Mouse (Mus musculus): Measurements from ENCODE around the gene Tac4. TPM values are rescaled to one million over a fixed set of nuclear protein-coding genes. Genes with fewer than 3 reads are reported as not detected.

The Tac4 gene
- polyA plus RNA-seq, 1 experiment from 2014 or later, result 0.23 TPM

DNA sequence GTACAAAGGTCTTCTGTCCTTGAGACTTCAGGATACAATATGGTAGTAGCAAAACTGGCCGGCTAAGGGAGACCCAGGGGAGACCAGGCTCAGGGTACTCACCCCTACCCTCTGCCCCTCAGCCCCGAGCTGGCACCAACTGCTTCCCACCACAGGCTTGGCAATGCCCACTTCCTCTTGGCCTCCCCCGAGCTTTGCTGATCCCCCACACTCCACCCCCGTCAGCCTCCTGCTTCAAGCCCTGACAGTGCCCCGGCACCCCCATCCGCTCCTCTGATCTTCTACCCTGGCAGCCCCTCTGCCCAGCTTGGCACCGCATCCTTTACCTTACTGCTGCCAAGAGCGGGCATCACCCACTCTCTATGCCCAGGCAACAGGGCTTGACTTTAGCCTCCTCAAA, 7.2 kb upstream of the Tac4 start:
- Histone ChIP-seq H3K4me3 (replicated peaks; ENCODE audit: low read length) (no peak overlapping the region), H3K27me3 (replicated peaks; ENCODE audit: control insufficient read depth, insufficient read depth, low read length) (no peaks in the 10 kb centered on the region), H3K9ac (replicated peaks; ENCODE audit: low read depth, low read length) (no peak overlapping the region), H3K9me3 (ENCODE audit: control insufficient read depth, low read length) (no peaks in the 10 kb centered on the region), H3K4me2 (ENCODE audit: low read length) (no peak overlapping the region), H3K36me3 (ENCODE audit: control insufficient read depth, insufficient read depth) (no peaks in the 10 kb centered on the region), H3K4me1 (replicated peaks; ENCODE audit: control insufficient read depth, insufficient read depth, low read length) (peaks cover 9% of the 10 kb centered on the region), H3K27ac (ENCODE audit: low read length) (no peak overlapping the region)
- no peak for ATAC-seq
- WGBS, result 69% methylated on average over 8 of the region's 8 CpGs

DNA sequence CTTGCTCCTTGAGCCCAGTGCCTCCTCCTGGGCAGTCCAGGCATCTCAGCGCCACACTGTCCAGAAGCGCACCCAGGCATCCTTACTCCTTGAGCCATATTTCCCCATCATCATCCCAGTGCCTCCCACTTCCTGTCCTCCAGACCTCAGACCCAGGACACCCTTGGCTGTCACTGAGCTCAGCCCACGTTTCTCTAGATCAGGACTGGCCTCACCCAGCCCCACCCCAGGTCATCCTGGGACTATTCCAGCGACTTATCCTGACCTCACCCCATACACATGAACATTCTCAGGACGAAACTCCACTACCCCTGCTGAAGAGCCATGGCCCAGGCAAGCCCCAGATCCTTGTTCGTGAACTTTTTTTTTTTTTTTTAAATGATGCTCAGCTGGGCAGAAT, 5.6 kb upstream of the Tac4 start:
- Histone ChIP-seq H3K27me3 (replicated peaks; ENCODE audit: control insufficient read depth, insufficient read depth, low read length) (no peaks in the 10 kb centered on the region), H3K4me1 (replicated peaks; ENCODE audit: control insufficient read depth, insufficient read depth, low read length) (peaks cover 11% of the 10 kb centered on the region), H3K9me3 (ENCODE audit: control insufficient read depth, low read length) (no peaks in the 10 kb centered on the region), H3K27ac (ENCODE audit: low read length) (no peak overlapping the region), H3K4me2 (ENCODE audit: low read length) (no peak overlapping the region), H3K9ac (replicated peaks; ENCODE audit: low read depth, low read length) (no peak overlapping the region), H3K36me3 (ENCODE audit: control insufficient read depth, insufficient read depth) (no peaks in the 10 kb centered on the region), H3K4me3 (replicated peaks; ENCODE audit: low read length) (no peak overlapping the region)
- no peak for ATAC-seq
- 81% methylated on average over 6 of the region's 6 CpGs for WGBS

- Histone ChIP-seq H3K4me3 (replicated peaks; ENCODE audit: low read length) (no peak overlapping the region), H3K9me3 (ENCODE audit: control insufficient read depth, low read length) (no peaks in the 10 kb centered on the region), H3K27ac (ENCODE audit: low read length) (no peak overlapping the region), H3K9ac (replicated peaks; ENCODE audit: low read depth, low read length) (no peak overlapping the region), H3K4me1 (replicated peaks; ENCODE audit: control insufficient read depth, insufficient read depth, low read length) (peaks cover 11% of the 10 kb centered on the region), H3K36me3 (ENCODE audit: control insufficient read depth, insufficient read depth) (no peaks in the 10 kb centered on the region), H3K4me2 (ENCODE audit: low read length) (no peak overlapping the region), H3K27me3 (replicated peaks; ENCODE audit: control insufficient read depth, insufficient read depth, low read length) (no peaks in the 10 kb centered on the region)
- no peak for ATAC-seq
- 62% methylated on average over 4 of the region's 4 CpGs for WGBS
Measured at GRCm38 (mm10) chr11:95257930-95258329, 3.4 kb upstream of the Tac4 start.

- H3K36me3 ChIP-seq (ENCODE audit: control insufficient read depth, insufficient read depth), result no peaks in the 10 kb centered on the region
- H3K27me3 ChIP-seq (replicated peaks; ENCODE audit: control insufficient read depth, insufficient read depth, low read length), result no peaks in the 10 kb centered on the region
- peaks cover 11% of the 10 kb centered on the region for H3K4me1 ChIP-seq (replicated peaks; ENCODE audit: control insufficient read depth, insufficient read depth, low read length)
- ATAC-seq, result peak; percentile 39; the same call in 1 of the 2 replicates
- H3K9ac ChIP-seq (replicated peaks; ENCODE audit: low read depth, low read length), result peak overlapping the region; percentile 74
- H3K9me3 ChIP-seq (ENCODE audit: control insufficient read depth, low read length), result no peaks in the 10 kb centered on the region
- under 1% methylated on average over 26 of the region's 26 CpGs for WGBS
- no peak overlapping the region for H3K27ac ChIP-seq (ENCODE audit: low read length)
- peak overlapping the region; percentile 92 for H3K4me2 ChIP-seq (ENCODE audit: low read length)
- H3K4me3 ChIP-seq (replicated peaks; ENCODE audit: low read length), result peak overlapping the region; percentile 54
Measured at GRCm38 (mm10) chr11:95258490-95258889, 2.8 kb upstream of the Tac4 start.

- H3K4me3 ChIP-seq (replicated peaks; ENCODE audit: low read length), result peak overlapping the region; percentile 54
- no peaks in the 10 kb centered on the region for H3K27me3 ChIP-seq (replicated peaks; ENCODE audit: control insufficient read depth, insufficient read depth, low read length)
- H3K4me1 ChIP-seq (replicated peaks; ENCODE audit: control insufficient read depth, insufficient read depth, low read length), result peaks cover 18% of the 10 kb centered on the region
- no peak overlapping the region for H3K27ac ChIP-seq (ENCODE audit: low read length)
- H3K36me3 ChIP-seq (ENCODE audit: control insufficient read depth, insufficient read depth), result no peaks in the 10 kb centered on the region
- peak overlapping the region; percentile 74 for H3K9ac ChIP-seq (replicated peaks; ENCODE audit: low read depth, low read length)
- peak overlapping the region; percentile 92 for H3K4me2 ChIP-seq (ENCODE audit: low read length)
- peak; percentile 70 for ATAC-seq
- WGBS, result under 1% methylated on average over 73 of the region's 73 CpGs
- H3K9me3 ChIP-seq (ENCODE audit: control insufficient read depth, low read length), result no peaks in the 10 kb centered on the region
Measured at GRCm38 (mm10) chr11:95259088-95259849, 2.1 kb upstream of the Tac4 start.

GRCm38 (mm10) chr11:95263816-95264454, 2.6 kb downstream of the Tac4 start:
- Histone ChIP-seq H3K9ac (replicated peaks; ENCODE audit: low read depth, low read length) (no peak overlapping the region), H3K27ac (ENCODE audit: low read length) (no peak overlapping the region), H3K36me3 (ENCODE audit: control insufficient read depth, insufficient read depth) (no peaks in the 10 kb centered on the region; the same call in 1 of the 2 replicates), H3K4me3 (replicated peaks; ENCODE audit: low read length) (no peak overlapping the region), H3K27me3 (replicated peaks; ENCODE audit: control insufficient read depth, insufficient read depth, low read length) (no peaks in the 10 kb centered on the region), H3K9me3 (ENCODE audit: control insufficient read depth, low read length) (no peaks in the 10 kb centered on the region), H3K4me2 (ENCODE audit: low read length) (no peak overlapping the region), H3K4me1 (replicated peaks; ENCODE audit: control insufficient read depth, insufficient read depth, low read length) (peaks cover 11% of the 10 kb centered on the region)
- 8% methylated on average over 11 of the region's 11 CpGs for WGBS
- no peak for ATAC-seq

GRCm38 (mm10) chr11:95264455-95265013, 3.2 kb downstream of the Tac4 start:
- H3K4me1 ChIP-seq (replicated peaks; ENCODE audit: control insufficient read depth, insufficient read depth, low read length), result peaks cover 6% of the 10 kb centered on the region
- H3K27me3 ChIP-seq (replicated peaks; ENCODE audit: control insufficient read depth, insufficient read depth, low read length), result no peaks in the 10 kb centered on the region
- H3K36me3 ChIP-seq (ENCODE audit: control insufficient read depth, insufficient read depth), result no peaks in the 10 kb centered on the region; the same call in 1 of the 2 replicates
- H3K9ac ChIP-seq (replicated peaks; ENCODE audit: low read depth, low read length), result no peak overlapping the region
- WGBS, result 64% methylated on average over 4 of the region's 4 CpGs
- no peaks in the 10 kb centered on the region for H3K9me3 ChIP-seq (ENCODE audit: control insufficient read depth, low read length)
- no peak for ATAC-seq
- no peak overlapping the region for H3K27ac ChIP-seq (ENCODE audit: low read length)
- no peak overlapping the region for H3K4me3 ChIP-seq (replicated peaks; ENCODE audit: low read length)
- H3K4me2 ChIP-seq (ENCODE audit: low read length), result no peak overlapping the region

GRCm38 (mm10) chr11:95266540-95267245, 5.4 kb downstream of the Tac4 start:
- WGBS, result 42% methylated on average over 6 of the region's 6 CpGs
- Histone ChIP-seq H3K36me3 (ENCODE audit: control insufficient read depth, insufficient read depth) (peaks cover 8% of the 10 kb centered on the region), H3K4me2 (ENCODE audit: low read length) (no peak overlapping the region), H3K27me3 (replicated peaks; ENCODE audit: control insufficient read depth, insufficient read depth, low read length) (no peaks in the 10 kb centered on the region), H3K27ac (ENCODE audit: low read length) (no peak overlapping the region), H3K4me3 (replicated peaks; ENCODE audit: low read length) (no peak overlapping the region), H3K9me3 (ENCODE audit: control insufficient read depth, low read length) (no peaks in the 10 kb centered on the region), H3K9ac (replicated peaks; ENCODE audit: low read depth, low read length) (no peak overlapping the region), H3K4me1 (replicated peaks; ENCODE audit: control insufficient read depth, insufficient read depth, low read length) (peaks cover 6% of the 10 kb centered on the region)
- no peak for ATAC-seq

DNA sequence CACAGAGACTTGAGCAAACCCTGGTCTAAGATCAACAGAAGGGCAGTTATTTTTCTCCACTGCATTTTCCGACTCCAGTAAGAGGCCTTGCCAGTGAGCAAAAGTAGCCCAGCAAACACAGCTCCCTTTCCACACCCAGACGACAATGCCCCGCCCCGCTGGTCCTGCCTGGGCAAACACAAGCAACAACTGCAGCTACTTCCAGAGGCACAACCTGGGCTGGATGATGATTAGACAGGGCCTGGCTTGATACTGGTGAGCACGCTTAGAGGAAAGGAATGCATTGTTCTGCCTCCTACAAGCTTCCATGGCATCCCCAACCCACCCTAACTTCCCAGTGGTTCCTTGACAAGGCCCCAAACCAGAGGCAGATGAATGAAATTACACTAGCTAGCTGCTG, 12.3 kb downstream of the Tac4 start:
- Histone ChIP-seq H3K27ac (ENCODE audit: low read length) (no peak overlapping the region), H3K9ac (replicated peaks; ENCODE audit: low read depth, low read length) (no peak overlapping the region), H3K27me3 (replicated peaks; ENCODE audit: control insufficient read depth, insufficient read depth, low read length) (no peaks in the 10 kb centered on the region), H3K36me3 (ENCODE audit: control insufficient read depth, insufficient read depth) (peaks cover 48% of the 10 kb centered on the region), H3K9me3 (ENCODE audit: control insufficient read depth, low read length) (no peaks in the 10 kb centered on the region), H3K4me3 (replicated peaks; ENCODE audit: low read length) (no peak overlapping the region), H3K4me1 (replicated peaks; ENCODE audit: control insufficient read depth, insufficient read depth, low read length) (no peaks in the 10 kb centered on the region), H3K4me2 (ENCODE audit: low read length) (no peak overlapping the region)
- 90% methylated on average over 5 of the region's 5 CpGs for WGBS
- ATAC-seq, result no peak

All from forebrain, embryonic 16.5 days (tissue).